Mouse (Mus musculus) T-helper 2 cell (primary cell): ENCODE data around the gene Dhrs9.

Experiments used
- in situ Hi-C: fragments of 300-600 bp; cut with MboI, MseI; formaldehyde crosslinking; loops from one replicate; pipeline ENCODE4 v1.15.1; 2025; ENCODE audit warnings: high pct_unique_total_duplicates

Gene Dhrs9

DNA sequence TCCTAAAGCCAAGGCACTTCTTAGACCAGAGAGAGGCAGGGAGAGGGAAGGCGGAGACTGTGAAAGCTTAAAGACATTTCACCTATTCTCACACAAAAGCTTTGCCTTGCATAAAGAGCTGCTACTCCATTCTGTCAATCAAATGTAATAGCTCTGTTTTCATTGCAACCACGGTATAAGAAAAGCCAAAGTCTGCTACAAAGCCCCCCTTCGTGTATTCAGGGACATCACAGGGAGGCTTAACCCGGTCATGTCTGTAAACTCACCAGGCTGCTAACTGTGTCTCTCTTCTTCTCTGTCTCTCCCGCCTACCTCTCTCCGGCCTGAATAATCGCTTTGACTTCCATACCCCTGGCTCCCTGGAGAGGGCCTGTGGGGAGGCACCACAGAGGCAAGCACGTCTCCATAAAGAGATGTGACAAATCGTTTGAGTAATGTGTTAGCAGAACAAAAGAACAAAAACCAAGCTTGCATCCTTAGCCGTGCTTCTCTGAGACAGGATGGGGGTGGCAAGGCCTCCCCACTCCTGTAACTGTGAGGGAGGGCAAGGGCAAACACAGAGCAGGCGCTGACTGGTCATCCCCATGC lies 38.1 kb downstream of the Dhrs9 start:
- in situ Hi-C loops, result no loop called here

DNA sequence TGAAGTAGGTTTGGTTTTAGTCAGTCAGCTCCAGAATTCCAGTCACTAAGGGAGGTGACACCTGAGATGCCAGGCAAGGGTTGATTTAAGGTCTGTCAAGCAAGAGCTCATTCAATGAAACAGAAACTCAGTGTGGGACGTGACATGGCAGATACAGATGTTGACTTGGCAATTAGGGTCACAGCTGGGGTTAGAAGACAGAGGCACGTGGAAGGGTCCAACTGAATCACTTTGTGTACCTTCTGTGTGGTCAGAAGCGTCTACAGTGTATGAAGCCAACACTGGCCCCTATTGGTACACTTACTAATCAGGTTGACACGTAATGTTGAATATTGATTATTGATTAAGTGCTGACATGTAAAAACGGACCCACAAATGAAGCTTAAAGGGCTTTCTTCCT lies 44.6 kb downstream of the Dhrs9 start:
- in situ Hi-C loops, result loop anchor here (5.0 kb wide), 1 partner anchor 153 kb away; no protein-coding TSS in a partner anchor

DNA sequence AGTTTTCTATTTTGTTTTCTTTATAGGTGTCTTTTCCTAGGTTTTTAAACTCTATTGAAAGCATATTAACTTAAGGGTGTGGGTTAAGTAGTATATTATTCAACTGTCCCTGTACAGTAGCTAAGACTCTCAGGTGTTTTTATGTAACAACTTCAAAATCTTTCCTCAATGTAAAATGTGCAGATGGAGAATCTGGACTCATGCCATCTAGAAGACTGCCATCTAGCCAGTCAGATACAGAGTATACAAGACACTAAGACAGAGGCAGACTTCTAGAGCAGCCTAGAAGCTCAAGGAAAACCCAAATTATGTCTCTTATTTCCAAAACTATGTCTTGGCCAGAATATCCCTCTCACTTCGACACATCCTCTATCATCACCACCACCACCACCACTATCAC lies 45.8 kb downstream of the Dhrs9 start:
- in situ Hi-C loops, result loop anchor here (5.0 kb wide), 1 partner anchor 154 kb away; no protein-coding TSS in a partner anchor

DNA sequence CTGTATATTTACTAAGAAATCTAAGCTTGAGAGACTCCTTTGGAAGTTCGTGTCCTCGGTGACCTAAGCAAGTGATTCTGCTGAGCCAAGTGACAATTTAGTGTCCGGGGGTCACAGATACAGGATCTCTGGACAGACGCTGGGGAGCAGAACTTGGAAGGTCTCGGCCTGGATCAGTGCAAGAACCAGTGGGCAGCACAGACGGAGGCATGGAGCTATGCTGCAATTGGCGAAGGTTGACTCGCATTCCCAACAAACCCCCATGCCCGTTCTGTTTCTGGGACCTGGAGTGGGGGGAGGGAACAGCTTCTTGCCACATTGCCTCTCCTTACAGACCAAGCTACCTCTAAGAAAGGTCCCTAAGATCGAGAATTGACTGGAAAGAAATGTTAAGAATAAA lies 46.9 kb downstream of the Dhrs9 start:
- in situ Hi-C loops, result loop anchor here (5.0 kb wide), 1 partner anchor 155 kb away; no protein-coding TSS in a partner anchor

DNA sequence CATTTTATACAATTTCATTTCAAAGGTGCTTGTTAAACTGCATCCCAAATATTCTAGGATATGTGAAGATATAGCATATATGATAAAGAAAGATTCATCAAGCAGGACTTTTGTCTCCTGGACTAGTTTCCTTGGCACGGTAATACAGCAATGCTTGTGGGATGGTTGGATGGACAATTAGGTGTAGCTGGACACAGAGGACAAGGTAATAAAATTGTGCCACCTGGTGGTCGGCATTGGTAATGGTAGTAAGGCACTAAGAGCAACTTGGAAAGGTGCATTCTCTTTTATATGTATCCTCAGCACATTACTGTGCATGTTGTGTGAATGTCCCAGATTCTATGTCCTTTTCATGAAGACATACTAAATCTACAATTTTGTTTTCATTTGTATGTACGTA lies 47.9 kb downstream of the Dhrs9 start:
- in situ Hi-C loops, result loop anchor here (5.0 kb wide), 1 partner anchor 156 kb away; no protein-coding TSS in a partner anchor

DNA sequence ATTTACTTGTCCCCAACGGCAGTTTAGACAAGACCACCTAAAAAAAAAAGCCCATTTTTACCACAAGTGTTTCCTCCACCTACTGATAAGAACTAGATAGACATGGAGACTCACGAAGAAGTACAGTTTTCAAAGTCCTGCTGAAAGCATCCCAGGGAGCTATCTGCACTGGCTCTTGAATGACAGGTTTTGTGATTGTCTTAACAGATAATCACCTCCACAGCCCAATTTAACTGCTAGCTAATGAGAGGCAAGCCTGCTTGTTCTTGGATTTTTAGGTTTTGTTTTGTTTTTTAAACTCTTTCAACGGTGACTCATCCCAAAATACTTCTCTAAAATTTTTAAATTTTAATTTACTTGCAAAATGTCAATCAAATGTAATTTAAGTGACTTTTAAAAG lies 61.4 kb downstream of the Dhrs9 start:
- in situ Hi-C loops, result no loop called here

DNA sequence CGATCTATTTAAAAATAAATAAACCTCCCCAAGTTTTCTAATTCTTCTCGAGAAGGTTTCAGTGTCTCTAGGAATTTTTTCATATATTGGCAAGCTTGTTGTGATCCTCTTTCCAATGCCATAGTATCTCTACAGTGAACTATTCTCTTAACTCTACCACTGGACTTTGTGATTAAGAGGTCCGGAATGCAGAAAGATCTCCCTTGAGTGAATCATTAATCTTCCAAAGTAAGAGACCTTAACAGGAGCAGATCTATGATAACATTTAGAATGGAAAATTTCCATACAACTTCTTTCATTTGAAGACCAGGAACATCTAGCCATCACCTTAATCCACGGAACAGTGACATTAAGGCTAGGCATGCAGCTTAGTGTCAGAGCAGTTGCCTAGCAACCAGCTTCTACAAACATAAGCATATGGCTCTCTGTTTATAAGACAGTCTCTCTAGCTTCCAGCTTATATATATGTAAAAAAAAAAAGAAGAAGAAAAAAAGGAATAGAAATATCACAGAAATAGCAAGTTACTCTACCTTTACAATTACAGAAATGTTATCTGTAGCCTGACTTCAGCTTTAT lies 65.7 kb downstream of the Dhrs9 start:
- in situ Hi-C loops, result no loop called here

DNA sequence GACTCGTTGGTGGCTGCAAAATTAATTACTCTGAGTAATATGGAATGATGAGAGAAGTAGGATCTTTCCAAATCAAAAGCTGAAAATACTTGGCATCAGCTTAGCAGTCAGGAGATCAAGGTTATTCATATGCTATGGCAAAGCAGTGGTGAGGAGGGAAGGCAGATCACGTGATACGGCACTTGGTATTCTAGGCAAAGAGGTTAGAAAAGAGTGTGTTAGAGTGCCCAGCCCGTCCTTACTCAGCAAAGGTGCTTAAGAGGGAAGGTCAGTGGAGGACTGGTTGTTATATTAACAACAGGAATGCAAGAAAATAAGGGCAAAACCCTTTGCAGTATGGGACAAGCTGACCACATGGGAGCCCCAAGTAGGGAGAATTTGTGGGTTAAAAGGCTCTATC lies 68.3 kb downstream of the Dhrs9 start:
- in situ Hi-C loops, result no loop called here

DNA sequence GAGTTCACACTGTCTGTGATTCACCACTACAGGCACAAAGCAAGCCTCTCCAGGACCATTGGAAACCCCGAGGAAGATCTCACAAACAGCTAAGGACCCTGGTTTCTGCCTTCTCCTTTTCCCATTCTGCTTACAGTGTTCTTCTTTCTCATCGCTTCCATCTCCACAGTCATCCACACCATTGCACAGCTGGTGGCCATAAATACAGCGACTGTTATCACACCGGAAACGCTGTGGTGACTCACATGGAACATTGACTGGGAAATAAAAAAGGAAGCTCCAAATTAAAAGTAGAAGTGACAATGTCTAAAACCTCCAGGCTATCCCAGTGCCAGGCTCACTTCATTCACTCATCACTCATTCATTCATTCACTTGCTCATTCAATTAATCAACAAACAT lies 70.9 kb downstream of the Dhrs9 start:
- in situ Hi-C loops, result no loop called here
